Mouse (Mus musculus) urinary bladder, adult 18-20 months (tissue): Measurements from ENCODE around the gene Grrp1.

Experiments
- DNase-seq, 2 experiments: peaks; one replicate each; pipeline ENCODE4 v3.0.0; 2022; ENCODE audit warnings: low spot score in 2 of 2, mixed read lengths in 2 of 2

The Grrp1 gene

GRCm38 (mm10) chr4:134243516-134244250, 10.2 kb downstream of the Grrp1 start, which contains the start of gene E130218I03Rik:
Gene E130218I03Rik, plus strand, starts transcription at chr4:134243662.
- no peak for DNase-seq

GRCm38 (mm10) chr4:134238686-134239085, 15.2 kb downstream of the Grrp1 start:
- DNase-seq: no peak

GRCm38 (mm10) chr4:134238279-134238651, 15.6 kb downstream of the Grrp1 start, which contains the start of gene Cnksr1:
Gene Cnksr1, minus strand, starts transcription at chr4:134238399.
- peak; percentile 85 to 88 for DNase-seq

GRCm38 (mm10) chr4:134237582-134238278, 16.2 kb downstream of the Grrp1 start:
- no peak for DNase-seq

GRCm38 (mm10) chr4:134234876-134235275, 19.0 kb downstream of the Grrp1 start:
- no peak for DNase-seq

- DNase-seq: no peak
Observed at GRCm38 (mm10) chr4:134230431-134230830, 23.5 kb downstream of the Grrp1 start.

GRCm38 (mm10) chr4:134227194-134227593, 26.7 kb downstream of the Grrp1 start, which contains the start of gene Catsper4:
Gene Catsper4, minus strand, starts transcription at chr4:134227383.
- no peak for DNase-seq

GRCm38 (mm10) chr4:134222793-134223600, 30.9 kb downstream of the Grrp1 start:
- DNase-seq: no peak

GRCm38 (mm10) chr4:134206488-134207053, 47.3 kb downstream of the Grrp1 start:
- no peak for DNase-seq

GRCm38 (mm10) chr4:134203340-134203896, 50.5 kb downstream of the Grrp1 start:
- DNase-seq: no peak

GRCm38 (mm10) chr4:134202904-134203303, 51.0 kb downstream of the Grrp1 start, which contains the start of gene Gm7534:
Gene Gm7534, minus strand, starts transcription at chr4:134203004.
- no peak for DNase-seq
